Mouse (Mus musculus): ENCODE measurements at regions not wholly inside any gene's neighbourhood (a gene's known extent, or its start where the extent isn't known, plus 50 kb on each side); places are given as distances from the start of the nearest gene placed in this dataset.
"Not testable (repeated sequence)": the region's sequence is repeated elsewhere in the genome, so short reads cannot be mapped to it uniquely, and the experiment has no call there.

GRCm38 (mm10) chr6:50823220-50823910 is 169.1 kb upstream of the Npvf start:
- no peak for DNase-seq

GRCm38 (mm10) chr6:50824466-50824865 is 170.2 kb upstream of the Npvf start:
- DNase-seq: no peak

- DNase-seq: no peak
Observed at GRCm38 (mm10) chr6:50831725-50832124, 177.5 kb upstream of the Npvf start.

- DNase-seq: no peak
Observed at GRCm38 (mm10) chr6:50835997-50836625, 181.9 kb upstream of the Npvf start.

GRCm38 (mm10) chr6:50840826-50841225 is 186.6 kb upstream of the Npvf start:
- no peak for DNase-seq

- not testable (repeated sequence) for DNase-seq
Observed at GRCm38 (mm10) chr6:50845246-50845645, 191.0 kb upstream of the Npvf start.

GRCm38 (mm10) chr6:50846740-50847516 is 192.7 kb upstream of the Npvf start:
- no peak for DNase-seq

- no peak for DNase-seq
Observed at GRCm38 (mm10) chr6:50847548-50847947, 193.3 kb upstream of the Npvf start.

- DNase-seq: no peak
Observed at GRCm38 (mm10) chr6:50859162-50859561, 204.9 kb upstream of the Npvf start.

GRCm38 (mm10) chr6:50877991-50878390 is 223.8 kb upstream of the Npvf start:
- DNase-seq: no peak

- DNase-seq: no peak
Observed at GRCm38 (mm10) chr6:50882298-50882697, 228.1 kb upstream of the Npvf start.

- no peak for DNase-seq
Observed at GRCm38 (mm10) chr6:50882759-50883158, 228.5 kb upstream of the Npvf start.

- no peak for DNase-seq
Observed at GRCm38 (mm10) chr6:50885031-50885430, 230.8 kb upstream of the Npvf start.

- no peak for DNase-seq
Observed at GRCm38 (mm10) chr6:50885771-50886360, 231.6 kb upstream of the Npvf start.

- DNase-seq: no peak
Observed at GRCm38 (mm10) chr6:50890370-50891204, 236.3 kb upstream of the Npvf start.

GRCm38 (mm10) chr6:50891205-50891526 is 236.9 kb upstream of the Npvf start:
- DNase-seq: no peak

GRCm38 (mm10) chr6:50898792-50899191 is 244.6 kb upstream of the Npvf start:
- no peak for DNase-seq

GRCm38 (mm10) chr6:50915166-50916030 is 261.2 kb upstream of the Npvf start:
- DNase-seq: no peak

GRCm38 (mm10) chr6:50918248-50918647 is 264.0 kb upstream of the Npvf start:
- DNase-seq: no peak

- DNase-seq: no peak
Observed at GRCm38 (mm10) chr6:50922235-50922634, 268.0 kb upstream of the Npvf start.

- DNase-seq: no peak
Observed at GRCm38 (mm10) chr6:50924571-50924970, 270.3 kb upstream of the Npvf start.

- no peak for DNase-seq
Observed at GRCm38 (mm10) chr6:50924998-50925397, 270.8 kb upstream of the Npvf start.

Measured in thymus, postnatal 36 days (tissue).